Mouse (Mus musculus) telencephalon, adult 2 months (tissue): Measurements from ENCODE around the gene Prkch.

Experiments
- DNase-seq: peaks from one replicate; pipeline ENCODE4 v3.0.0-alpha.2; 2011; ENCODE audit warnings: low read depth, low spot score

The Prkch gene

GRCm38 (mm10) chr12:73583318-73583717 lies 1.3 kb upstream of the Prkch start:
- no peak for DNase-seq

GRCm38 (mm10) chr12:73583813-73584609 lies 585 bp upstream of the Prkch start:
- no peak for DNase-seq

- no peak for DNase-seq
Measured at GRCm38 (mm10) chr12:73585241-73585801, 725 bp downstream of the Prkch start.

- DNase-seq, result no peak
Measured at GRCm38 (mm10) chr12:73585850-73586249, 1.3 kb downstream of the Prkch start.

- DNase-seq, result no peak
Measured at GRCm38 (mm10) chr12:73587262-73587661, 2.7 kb downstream of the Prkch start.

GRCm38 (mm10) chr12:73590627-73591276 lies 6.2 kb downstream of the Prkch start:
- DNase-seq, result no peak

- no peak for DNase-seq
Measured at GRCm38 (mm10) chr12:73591625-73592024, 7.0 kb downstream of the Prkch start.

- peak; percentile 19 for DNase-seq
Measured at GRCm38 (mm10) chr12:73593021-73593798, 8.6 kb downstream of the Prkch start.

- no peak for DNase-seq
Measured at GRCm38 (mm10) chr12:73594177-73594745, 9.7 kb downstream of the Prkch start.

- DNase-seq, result no peak
Measured at GRCm38 (mm10) chr12:73595226-73595625, 10.6 kb downstream of the Prkch start.

GRCm38 (mm10) chr12:73598241-73598640 lies 13.6 kb downstream of the Prkch start:
- no peak for DNase-seq

GRCm38 (mm10) chr12:73600457-73600856 lies 15.9 kb downstream of the Prkch start:
- no peak for DNase-seq

GRCm38 (mm10) chr12:73602974-73603373 lies 18.4 kb downstream of the Prkch start:
- DNase-seq, result no peak

- no peak for DNase-seq
Measured at GRCm38 (mm10) chr12:73603653-73604052, 19.1 kb downstream of the Prkch start.

- DNase-seq, result no peak
Measured at GRCm38 (mm10) chr12:73604762-73605161, 20.2 kb downstream of the Prkch start.

- no peak for DNase-seq
Measured at GRCm38 (mm10) chr12:73605174-73605573, 20.6 kb downstream of the Prkch start.

- peak; percentile 17 for DNase-seq
Measured at GRCm38 (mm10) chr12:73607381-73608064, 22.9 kb downstream of the Prkch start.

GRCm38 (mm10) chr12:73608065-73608397 lies 23.4 kb downstream of the Prkch start:
- DNase-seq, result no peak

- DNase-seq, result no peak
Measured at GRCm38 (mm10) chr12:73609262-73609661, 24.7 kb downstream of the Prkch start.

GRCm38 (mm10) chr12:73609676-73610545 lies 25.3 kb downstream of the Prkch start:
- no peak for DNase-seq
